Mouse (Mus musculus) lung, postnatal 0 days (tissue): ENCODE results near the gene Filip1l.

Experiments used
- CTCF ChIP-seq: IDR thresholded peaks from 2 replicates; pipeline ENCODE4 v1.5.1; 2016; ENCODE audit warnings: antibody characterized with exemption, mild to moderate bottlenecking
- EP300 ChIP-seq: IDR thresholded peaks from 2 replicates; pipeline ENCODE4 v1.6.1; 2016; ENCODE audit warnings: antibody characterized with exemption, mild to moderate bottlenecking, control low read depth

GRCm38 (mm10) chr16:57431294-57431693, 78.4 kb downstream of the Filip1l start:
- no peak for TF ChIP-seq EP300
- no peak for TF ChIP-seq CTCF
